Mouse (Mus musculus) left cerebral cortex, adult 18-20 months (tissue): ENCODE data around the gene Evx2. TPM values are rescaled to one million over a fixed set of nuclear protein-coding genes. Genes with fewer than 3 reads are reported as not detected.
A peak's percentile ranks its signal among the peaks of the same experiment; 100 is the strongest.

Experiments
- DNase-seq, 2 experiments: peaks; one replicate each; pipeline ENCODE4 v3.0.0; 2021 to 2022; ENCODE audit warnings: low spot score in 2 of 2, mixed read lengths in 1 of 2
- total RNA-seq, 2 experiments: library from RNA; stranded (reverse); gene quantifications; 2 replicates each; pipeline ENCODE4 v1.2.3; 2021

Evx2 gene
- total RNA-seq, 2 experiments from 2014 or later: not detected

GRCm38 (mm10) chr2:74667842-74668357, 8.5 kb upstream of the Evx2 start, which contains the start of gene Hoxd13:
TSS of gene Hoxd13 (plus strand) at chr2:74668310.
- no peak for DNase-seq

GRCm38 (mm10) chr2:74667191-74667841, 8.0 kb upstream of the Evx2 start:
- no peak for DNase-seq

- no peak for DNase-seq
Observed at GRCm38 (mm10) chr2:74666411-74666810, 7.1 kb upstream of the Evx2 start.

GRCm38 (mm10) chr2:74663291-74663925, 4.1 kb upstream of the Evx2 start:
- DNase-seq: peak; percentile 66 to 68

- DNase-seq: peak in 1 of 2 experiments; percentile 37
Observed at GRCm38 (mm10) chr2:74661685-74662084, 2.3 kb upstream of the Evx2 start.

- DNase-seq: no peak
Observed at GRCm38 (mm10) chr2:74660421-74661375, 1.3 kb upstream of the Evx2 start.

- no peak for DNase-seq
Observed at GRCm38 (mm10) chr2:74658667-74659371, 538 bp downstream of the Evx2 start.

- DNase-seq: no peak
Observed at GRCm38 (mm10) chr2:74658024-74658666, 1.2 kb downstream of the Evx2 start.

GRCm38 (mm10) chr2:74657251-74658023, 1.9 kb downstream of the Evx2 start:
- no peak for DNase-seq

- no peak for DNase-seq
Observed at GRCm38 (mm10) chr2:74656632-74657021, 2.7 kb downstream of the Evx2 start.

- DNase-seq: no peak
Observed at GRCm38 (mm10) chr2:74655821-74656631, 3.3 kb downstream of the Evx2 start.

GRCm38 (mm10) chr2:74655420-74655781, 4.0 kb downstream of the Evx2 start:
- no peak for DNase-seq

GRCm38 (mm10) chr2:74654743-74655419, 4.5 kb downstream of the Evx2 start:
- no peak for DNase-seq

GRCm38 (mm10) chr2:74653781-74654535, 5.4 kb downstream of the Evx2 start:
- no peak for DNase-seq

- DNase-seq: no peak
Observed at GRCm38 (mm10) chr2:74652996-74653340, 6.4 kb downstream of the Evx2 start.

- DNase-seq: no peak
Observed at GRCm38 (mm10) chr2:74647082-74647864, 12.1 kb downstream of the Evx2 start.

GRCm38 (mm10) chr2:74645631-74646030, 13.7 kb downstream of the Evx2 start:
- DNase-seq: no peak
